Mouse (Mus musculus) spleen, embryonic (tissue): ENCODE data around the gene Twist1.

Experiments used
- CTCF ChIA-PET: fragments of 350-600 bp; sonication (Branson Sonifier 250); formaldehyde crosslinking; loops from one replicate; lab custom pipeline; 2022; lab: Charles Lee

The Twist1 gene

GRCm38 (mm10) chr12:33957400-33958240, at the start of gene Twist1:
Gene Twist1 (plus strand): TSS chr12:33957671.
- CTCF ChIA-PET: no interaction called here

DNA sequence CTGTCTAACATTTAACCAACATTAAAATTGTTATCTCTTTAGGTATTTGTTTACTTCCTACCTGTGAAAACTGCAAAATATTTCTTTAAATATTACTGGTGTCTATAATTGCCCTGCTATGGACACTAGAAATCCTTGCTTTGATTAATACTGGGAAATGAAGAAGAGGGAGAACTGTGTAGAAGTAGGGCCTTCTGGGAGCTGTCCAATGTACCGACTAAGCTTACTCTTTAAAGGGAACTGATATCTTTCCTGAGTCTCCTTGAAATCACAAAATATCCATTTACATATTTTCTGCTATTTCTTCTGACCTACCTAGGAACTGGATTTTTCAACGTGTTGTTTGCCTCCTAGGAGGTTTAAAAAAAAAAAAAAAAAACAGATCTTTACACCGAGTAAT, 30.7 kb upstream of the Twist1 start:
- CTCF ChIA-PET: interaction anchor here (0.6 kb wide), 1 partner anchor 694 kb away, joined by 3 read pairs; no protein-coding TSS in a partner anchor

GRCm38 (mm10) chr12:33927334-33928098, 30.0 kb upstream of the Twist1 start:
- CTCF ChIA-PET: interaction anchor here (0.6 kb wide), 1 partner anchor 693 kb away, joined by 3 read pairs; no protein-coding TSS in a partner anchor

DNA sequence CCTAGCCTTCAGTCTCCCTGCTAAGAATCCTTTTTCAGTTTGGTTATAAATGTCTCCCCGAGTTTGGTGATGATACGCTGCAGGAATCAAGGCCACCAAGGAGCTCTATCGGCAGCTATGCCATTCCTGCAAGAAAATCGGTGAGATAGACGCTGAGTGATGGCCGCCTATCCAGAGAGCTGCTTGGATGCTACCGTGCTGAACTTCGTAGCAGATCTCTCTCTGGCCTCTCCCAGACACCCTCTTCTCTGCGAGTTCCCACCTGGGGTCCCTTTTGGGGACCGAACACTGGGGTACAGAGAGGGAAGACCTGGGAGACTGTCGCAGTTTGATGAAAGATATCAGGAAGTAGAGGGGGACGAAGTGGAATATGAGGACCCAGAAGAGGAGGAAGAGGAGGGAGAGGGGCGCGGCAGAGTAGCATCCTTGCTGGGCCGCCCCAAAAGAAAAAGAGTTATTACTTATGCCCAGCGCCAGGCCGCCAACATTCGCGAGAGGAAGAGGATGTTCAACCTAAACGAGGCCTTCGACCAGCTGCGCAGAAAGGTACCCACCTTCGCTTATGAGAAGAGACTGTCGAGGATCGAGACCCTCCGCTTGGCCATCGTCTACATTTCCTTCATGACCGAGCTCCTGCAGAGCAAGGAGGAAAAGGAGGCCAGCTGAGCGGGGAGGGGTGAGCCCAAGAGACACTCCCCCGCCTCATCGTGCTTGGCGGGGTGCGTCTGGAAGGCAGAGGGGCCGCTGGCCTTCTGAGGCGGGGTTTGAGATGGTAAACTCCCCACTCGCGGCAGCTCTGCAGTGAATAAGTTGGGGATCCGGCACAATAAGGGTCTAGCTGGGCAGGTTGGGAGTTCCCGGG, 28.9 kb upstream of the Twist1 start, which contains the start of gene Ferd3l:
Gene Ferd3l, plus strand, starts transcription at position 95 of the 862 bp plus-strand sequence.
- CTCF ChIA-PET: no interaction called here

DNA sequence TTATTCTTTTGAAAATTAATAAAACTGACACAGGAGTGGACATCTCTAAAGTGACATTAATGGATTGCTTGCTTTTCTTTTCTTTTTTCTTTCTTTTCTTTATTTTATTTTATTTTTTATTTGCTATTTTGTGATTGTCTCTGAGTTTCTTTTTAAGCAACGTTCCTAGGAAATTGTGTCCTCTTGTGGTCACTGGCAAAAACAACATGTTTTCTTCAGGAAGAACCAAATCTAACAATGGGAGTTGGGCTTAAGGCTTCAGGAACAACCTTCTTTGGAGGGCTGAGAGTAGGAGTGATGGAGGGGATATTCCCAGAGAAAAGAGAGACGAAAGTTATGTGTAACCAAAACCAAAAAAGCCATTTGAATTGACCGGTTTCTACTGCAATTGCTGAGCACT, 4.6 kb upstream of the Twist1 start:
- CTCF ChIA-PET: no interaction called here

GRCm38 (mm10) chr12:33954931-33955565, 2.4 kb upstream of the Twist1 start:
- CTCF ChIA-PET: no interaction called here

DNA sequence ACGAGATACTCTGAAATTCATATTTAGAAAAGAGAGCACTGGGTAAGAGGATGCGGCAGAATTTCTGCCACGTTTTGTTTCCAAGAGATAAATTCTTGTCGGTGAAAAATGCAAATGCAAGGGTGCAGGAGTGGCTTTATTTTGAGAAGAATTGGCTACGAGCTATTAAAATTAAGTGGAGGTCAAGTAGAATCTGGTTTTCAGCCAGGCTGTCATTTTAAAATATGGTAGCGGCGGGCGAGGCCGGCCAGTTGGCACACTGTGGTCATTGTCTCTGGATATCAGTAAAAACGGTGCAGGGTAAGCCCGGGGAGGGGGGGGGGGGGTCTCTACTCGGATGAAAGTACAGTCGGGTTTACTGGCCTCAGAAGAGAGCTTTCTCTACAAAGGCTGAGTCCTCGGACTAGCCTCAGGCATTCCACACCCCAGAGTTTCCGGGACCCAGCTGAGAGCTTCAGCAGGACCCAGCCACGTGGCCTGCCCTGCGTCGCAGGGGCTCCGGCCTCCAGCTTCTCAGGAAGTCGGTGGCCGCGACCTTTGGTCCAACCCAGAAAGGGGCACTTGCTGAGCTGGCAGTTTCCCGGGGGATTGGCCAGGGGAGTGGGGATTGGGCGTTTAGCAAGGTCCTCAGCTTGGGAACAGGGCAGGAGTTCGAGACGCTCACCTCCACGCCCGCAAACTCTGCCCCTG, 1.7 kb upstream of the Twist1 start:
- CTCF ChIA-PET: interaction anchor here (0.7 kb wide), 1 partner anchor 477 kb away, joined by 5 read pairs; no protein-coding TSS in a partner anchor

- CTCF ChIA-PET: no interaction called here
Measured at GRCm38 (mm10) chr12:33956576-33957399, 683 bp upstream of the Twist1 start.

DNA sequence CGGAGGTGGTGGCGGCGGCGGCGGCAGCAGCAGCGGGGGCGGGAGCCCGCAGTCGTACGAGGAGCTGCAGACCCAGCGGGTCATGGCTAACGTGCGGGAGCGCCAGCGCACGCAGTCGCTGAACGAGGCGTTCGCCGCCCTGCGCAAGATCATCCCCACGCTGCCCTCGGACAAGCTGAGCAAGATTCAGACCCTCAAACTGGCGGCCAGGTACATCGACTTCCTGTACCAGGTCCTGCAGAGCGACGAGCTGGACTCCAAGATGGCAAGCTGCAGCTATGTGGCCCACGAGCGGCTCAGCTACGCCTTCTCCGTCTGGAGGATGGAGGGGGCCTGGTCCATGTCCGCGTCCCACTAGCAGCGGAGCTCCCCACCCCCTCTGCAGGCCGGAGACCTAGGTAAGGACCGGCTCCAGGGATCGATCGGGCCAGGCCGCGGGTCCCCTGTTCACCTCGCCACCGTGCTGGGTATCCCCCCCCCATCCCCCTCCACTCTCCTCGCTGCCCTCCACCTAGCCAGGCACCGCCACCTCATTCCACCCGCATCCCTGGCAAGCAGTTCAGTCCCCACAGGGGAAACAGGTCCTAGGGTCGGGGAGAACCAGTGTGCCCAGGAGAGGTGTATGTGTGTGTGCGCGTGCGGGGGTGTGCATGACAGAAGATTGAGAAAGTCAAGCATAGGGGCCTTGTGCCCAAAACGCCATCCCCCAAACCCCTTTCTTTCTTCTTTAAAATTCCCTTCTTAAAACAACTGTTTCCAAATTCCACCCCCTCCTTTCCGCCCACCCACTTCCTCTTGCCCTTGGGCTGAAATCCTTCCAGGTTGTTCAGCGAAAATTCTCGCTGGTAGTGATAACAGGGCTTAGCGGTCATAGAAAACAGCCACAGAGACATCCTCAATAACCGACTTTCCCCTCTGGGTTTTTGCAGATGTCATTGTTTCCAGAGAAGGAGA, 1.0 kb downstream of the Twist1 start:
- CTCF ChIA-PET: no interaction called here

DNA sequence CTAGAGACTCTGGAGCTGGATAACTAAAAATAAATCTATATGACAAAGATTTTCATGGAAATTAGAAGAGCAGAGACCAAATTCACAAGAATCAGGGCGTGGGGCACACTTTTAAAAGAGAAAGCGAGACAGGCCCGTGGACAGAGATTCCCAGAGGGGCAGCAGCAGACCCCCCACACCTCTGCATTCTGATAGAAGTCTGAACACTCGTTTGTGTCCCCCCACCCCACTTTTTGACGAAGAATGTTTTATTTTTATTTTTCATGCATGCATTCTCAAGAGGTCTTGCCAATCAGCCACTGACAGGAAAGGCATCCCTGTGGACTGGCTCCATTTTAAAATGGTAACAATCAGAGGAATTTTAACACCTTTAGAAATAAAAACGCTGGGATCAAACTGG, 1.7 kb downstream of the Twist1 start:
- CTCF ChIA-PET: no interaction called here

DNA sequence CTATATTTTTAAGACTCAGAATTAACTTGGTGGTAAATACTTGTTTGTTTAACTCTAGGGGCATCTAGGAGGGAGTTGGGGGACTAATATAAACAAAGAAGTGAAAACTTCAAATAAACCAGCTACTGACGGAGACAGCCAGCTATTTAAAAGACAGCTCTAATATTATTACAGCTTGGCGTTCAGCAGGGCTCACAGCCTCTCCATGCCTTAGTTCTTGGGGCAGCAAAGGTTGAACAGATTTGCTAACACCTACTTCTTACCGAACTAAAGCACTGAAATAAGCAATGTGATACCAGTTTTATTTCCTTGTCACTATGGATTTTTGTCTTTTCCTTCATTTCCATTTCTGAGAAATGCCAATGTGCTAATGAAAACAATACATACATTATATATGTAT, 2.4 kb downstream of the Twist1 start:
- CTCF ChIA-PET: no interaction called here

GRCm38 (mm10) chr12:33961013-33961412, 3.5 kb downstream of the Twist1 start:
- CTCF ChIA-PET: no interaction called here

GRCm38 (mm10) chr12:33962118-33962772, 4.8 kb downstream of the Twist1 start:
- CTCF ChIA-PET: no interaction called here

GRCm38 (mm10) chr12:33962773-33963130, 5.3 kb downstream of the Twist1 start:
- CTCF ChIA-PET: no interaction called here

GRCm38 (mm10) chr12:33963671-33964369, 6.3 kb downstream of the Twist1 start:
- CTCF ChIA-PET: no interaction called here

DNA sequence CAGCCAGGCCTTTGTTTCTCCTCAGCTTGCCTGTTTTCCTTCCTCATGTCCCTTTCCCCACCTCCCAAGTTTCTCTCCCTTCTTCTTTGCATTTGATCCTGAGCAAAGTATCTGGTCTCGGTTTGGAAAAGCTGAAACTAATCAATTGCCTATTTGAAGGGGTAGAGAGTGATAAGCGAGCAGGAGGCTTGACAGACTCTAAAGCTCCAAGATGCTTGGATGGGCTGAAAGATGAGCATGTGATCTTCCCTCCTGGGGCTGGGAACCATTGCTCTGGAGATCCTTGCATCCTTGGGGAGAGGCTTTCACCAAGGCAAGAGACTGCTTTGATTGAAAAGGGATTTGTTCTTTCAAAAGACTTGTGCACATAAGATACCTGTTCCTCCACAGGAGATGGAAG, 7.0 kb downstream of the Twist1 start:
- CTCF ChIA-PET: no interaction called here

DNA sequence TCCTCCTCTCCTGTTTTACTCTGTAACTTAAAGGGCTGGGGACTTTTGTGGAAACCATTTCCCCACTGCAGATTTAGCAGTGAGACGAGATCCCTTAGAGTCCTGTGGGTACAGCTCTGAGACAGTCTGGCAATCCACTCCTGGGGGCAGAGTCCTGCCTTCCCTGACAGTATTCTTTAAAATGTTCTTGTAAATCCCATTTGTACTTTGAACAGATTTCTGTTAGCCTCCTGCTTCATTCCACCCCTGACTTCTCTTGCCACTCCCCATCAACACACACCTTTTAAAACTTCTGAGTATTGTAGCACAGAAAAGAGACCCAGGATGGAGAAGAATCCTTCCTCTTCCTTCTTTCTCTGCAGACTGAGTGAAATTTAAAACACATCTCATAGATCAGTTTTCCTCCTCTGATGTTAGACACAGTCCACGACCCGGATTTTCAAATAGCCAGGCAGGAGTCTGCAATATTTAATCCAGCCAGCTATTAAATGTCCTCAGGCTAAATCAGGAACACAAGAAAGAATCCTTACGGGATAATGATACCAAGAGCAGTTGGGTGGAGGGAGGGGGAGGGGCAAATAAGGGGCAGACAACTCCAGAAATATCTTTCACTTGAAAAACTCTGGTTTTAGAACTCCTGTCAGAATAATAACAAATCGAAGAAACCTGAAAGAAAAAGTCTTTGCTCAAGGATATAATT, 8.3 kb downstream of the Twist1 start:
- CTCF ChIA-PET: no interaction called here
